Comparison of ENCODE assay signal across 25 mouse cellular contexts in genomic region chr9:14385665-14386064, GRCm38 (mm10). TPM values are rescaled to one million over a fixed set of nuclear protein-coding genes. Genes with fewer than 3 reads are reported as not detected.
DNase-seq lines count a peak whose midpoint lies in the region; ATAC-seq lines count a peak whose summit lies in the region.
"Had no signal": no experiment of that assay in that cellular context is flagged by ENCODE, and none has a peak within 500 bp of the region (broad histone marks: within the 10 kb centered on the region; RNA-seq: fewer than 3 reads in every experiment).

No protein-coding gene starts in this region.

- no peak overlapping the region for H3K9ac ChIP-seq in liver, embryonic 13.5 days
- H3K9ac ChIP-seq: embryonic facial prominence, embryonic 15.5 days; heart, embryonic 13.5 days; hindbrain, embryonic 12.5 days had no signal

- H3K4me2 ChIP-seq in liver, embryonic 13.5 days = no peak overlapping the region
- H3K4me2 ChIP-seq: embryonic facial prominence, embryonic 15.5 days; heart, embryonic 13.5 days; hindbrain, embryonic 12.5 days had no signal

- H3K27me3 ChIP-seq in liver, embryonic 13.5 days = no peaks in the 10 kb centered on the region
- H3K27me3 ChIP-seq: embryonic facial prominence, embryonic 15.5 days; heart, embryonic 13.5 days; hindbrain, embryonic 12.5 days had no signal

- H3K36me3 ChIP-seq in liver, embryonic 13.5 days = no peaks in the 10 kb centered on the region
- H3K36me3 ChIP-seq: embryonic facial prominence, embryonic 15.5 days; forebrain, embryonic 10.5 days; heart, embryonic 13.5 days; hindbrain, embryonic 12.5 days had no signal

- H3K4me3 ChIP-seq in liver, embryonic 13.5 days (replicated peaks) = no peak overlapping the region
- H3K4me3 ChIP-seq: embryonic facial prominence, embryonic 15.5 days; erythroblast, embryonic 14.5 days; forebrain, embryonic 10.5 days; gastrocnemius, adult 2 months; heart, embryonic 13.5 days; hindbrain, embryonic 12.5 days had no signal

- H3K9me3 ChIP-seq in liver, embryonic 13.5 days (replicated peaks) = no peaks in the 10 kb centered on the region; the same call in 1 of the 2 replicates
- H3K9me3 ChIP-seq: embryonic facial prominence, embryonic 15.5 days; forebrain, embryonic 10.5 days; G1E; heart, embryonic 13.5 days; hindbrain, embryonic 12.5 days had no signal

- peak overlapping the region; percentile 56 for H3K27ac ChIP-seq in liver, embryonic 13.5 days
- H3K27ac ChIP-seq: embryonic facial prominence, embryonic 15.5 days; forebrain, embryonic 10.5 days; gastrocnemius, adult 2 months; heart, embryonic 13.5 days; hindbrain, embryonic 12.5 days had no signal

- no peak for ATAC-seq in liver, embryonic 13.5 days (ENCODE audit: low read depth)
- peak; percentile 50 for ATAC-seq in CD4-positive, CD25-positive, alpha-beta regulatory T cell, adult 4 months
- peak; percentile 41 for ATAC-seq in inflammation-experienced regulatory T-cells, adult 6 months
- ATAC-seq: activated CD4-positive, CD25-positive, alpha-beta regulatory T cell, adult 4 months; forebrain, embryonic 14.5 days; hindbrain, embryonic 16.5 days; intestine, embryonic 16.5 days had no signal

- peaks cover 56% of the 10 kb centered on the region for H3K4me1 ChIP-seq in liver, embryonic 13.5 days (replicated peaks)

- whole genome bisulfite sequencing in liver, embryonic 13.5 days (ENCODE audit: insufficient replicate concordance) = 74% methylated on average over 8 of the region's 8 CpGs

- no peak for DNase-seq in liver, embryonic 13.5 days
- DNase-seq in liver (no peak), A20 (ENCODE audit: low read depth, low spot score) (peak; percentile 67)
- DNase-seq in thymus, postnatal 36 days = no peak
- DNase-seq in T-cell, adult 2 months (ENCODE audit: low spot score) = no peak
- no peak for DNase-seq in layer of hippocampus, adult 18-20 months (ENCODE audit: low spot score in 2 of 2)
- DNase-seq: adrenal gland, postnatal 14 days; cerebellum, adult 18-20 months; cerebellum, adult 9-11 months; cerebellum, postnatal 36 days; gastrocnemius, adult 2 months; gastrocnemius, postnatal 25 days; heart, postnatal 4 days had no signal

RNA-seq across cellular contexts. Expression of gene Endod1, which starts 4.4 kb away (rescaled TPM):
- polyA plus RNA-seq in liver, embryonic 13.5 days (2015; fragmentation: Nextera tagmentation; extraction: Ambion mirVana) = 37.8 and 40.4 TPM in 2 replicates
- polyA plus RNA-seq in CD4-positive, CD25-positive, alpha-beta regulatory T cell, adult 4 months (2017; shearing (Covaris generic)) = 10 to 100 TPM; 23.0 to 31.9 TPM
- polyA plus RNA-seq in inflammation-experienced regulatory T-cells, adult 6 months (2017; shearing (Covaris generic)) = 10 to 100 TPM; 29.2 to 38.6 (median 31.3) TPM
- 10 to 100 TPM; 77.6 to 81.3 TPM for total RNA-seq in layer of hippocampus, adult 18-20 months (2021)
